Mouse (Mus musculus): ENCODE measurements around the gene Ifitm2. TPM values are rescaled to one million over a fixed set of nuclear protein-coding genes. Genes with fewer than 3 reads are reported as not detected.
A peak's percentile ranks its signal among the peaks of the same experiment; 100 is the strongest.

Gene Ifitm2
- total RNA-seq, 2 experiments from 2014 or later, result 42.2 to 82.6 TPM

DNA sequence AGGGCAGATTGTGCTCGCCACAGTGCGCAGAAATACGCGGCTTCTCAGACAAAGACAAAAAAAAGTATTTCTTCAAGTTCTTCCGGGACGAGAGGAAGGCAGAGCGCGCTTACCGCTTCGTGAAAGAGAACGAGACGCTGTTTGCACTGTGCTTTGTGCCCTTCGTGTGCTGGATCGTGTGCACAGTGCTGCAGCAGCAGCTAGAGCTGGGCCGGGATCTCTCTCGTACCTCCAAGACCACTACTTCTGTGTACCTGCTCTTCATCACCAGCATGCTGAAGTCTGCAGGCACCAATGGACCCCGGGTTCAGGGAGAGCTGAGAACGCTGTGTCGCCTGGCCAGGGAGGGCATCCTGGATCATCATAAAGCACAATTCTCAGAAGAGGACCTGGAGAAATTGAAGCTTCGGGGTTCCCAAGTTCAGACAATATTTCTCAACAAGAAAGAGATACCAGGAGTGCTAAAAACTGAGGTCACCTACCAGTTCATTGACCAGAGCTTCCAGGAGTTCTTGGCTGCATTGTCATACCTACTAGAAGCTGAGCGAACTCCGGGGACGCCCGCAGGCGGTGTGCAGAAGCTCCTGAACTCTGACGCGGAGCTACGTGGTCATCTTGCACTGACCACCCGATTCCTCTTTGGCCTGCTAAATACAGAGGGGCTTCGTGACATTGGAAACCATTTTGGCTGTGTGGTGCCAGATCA, 32.6 kb downstream of the Ifitm2 start:
- DNase-seq, result no peak
- intact Hi-C loops (cut with DNase I), result no loop called here
- TF ChIP-seq CTCF (IDR thresholded peaks at IDR 0.05), result no peak
- H3K4me3 ChIP-seq, result peak overlapping the region; percentile 62
- H3K27ac ChIP-seq, result no peak overlapping the region

DNA sequence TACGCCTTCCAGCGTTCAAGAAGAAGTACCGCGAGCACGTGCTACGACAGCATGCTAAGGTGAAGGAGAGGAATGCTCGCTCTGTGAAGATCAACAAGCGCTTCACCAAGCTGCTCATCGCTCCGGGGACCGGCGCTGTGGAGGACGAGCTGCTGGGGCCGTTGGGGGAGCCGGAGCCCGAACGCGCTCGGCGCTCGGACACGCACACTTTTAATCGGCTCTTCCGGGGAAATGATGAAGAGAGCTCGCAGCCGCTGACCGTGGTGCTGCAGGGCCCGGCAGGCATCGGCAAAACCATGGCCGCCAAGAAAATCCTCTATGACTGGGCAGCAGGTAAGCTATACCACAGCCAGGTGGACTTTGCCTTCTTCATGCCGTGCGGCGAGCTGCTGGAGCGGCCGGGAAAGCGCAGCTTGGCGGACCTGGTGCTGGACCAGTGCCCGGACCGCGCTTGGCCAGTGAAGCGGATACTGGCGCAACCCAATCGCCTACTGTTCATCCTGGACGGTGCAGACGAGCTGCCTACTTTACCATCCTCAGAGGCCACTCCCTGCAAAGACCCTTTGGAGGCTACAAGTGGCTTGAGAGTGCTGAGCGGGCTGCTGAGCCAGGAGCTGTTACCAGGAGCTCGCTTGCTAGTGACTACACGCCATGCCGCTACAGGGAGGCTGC, 33.3 kb downstream of the Ifitm2 start:
- H3K4me3 ChIP-seq, result peak overlapping the region; percentile 62
- no peak for TF ChIP-seq CTCF (IDR thresholded peaks at IDR 0.05)
- DNase-seq, result peak; percentile 81
- H3K27ac ChIP-seq, result no peak overlapping the region
- intact Hi-C loops (cut with DNase I), result no loop called here

GRCm38 (mm10) chr7:140921225-140921975, 34.4 kb downstream of the Ifitm2 start:
- no peak for DNase-seq
- Histone ChIP-seq H3K27ac (no peak overlapping the region), H3K4me3 (no peak overlapping the region)
- intact Hi-C loops (cut with DNase I), result no loop called here
- no peak for TF ChIP-seq CTCF (IDR thresholded peaks at IDR 0.05)

DNA sequence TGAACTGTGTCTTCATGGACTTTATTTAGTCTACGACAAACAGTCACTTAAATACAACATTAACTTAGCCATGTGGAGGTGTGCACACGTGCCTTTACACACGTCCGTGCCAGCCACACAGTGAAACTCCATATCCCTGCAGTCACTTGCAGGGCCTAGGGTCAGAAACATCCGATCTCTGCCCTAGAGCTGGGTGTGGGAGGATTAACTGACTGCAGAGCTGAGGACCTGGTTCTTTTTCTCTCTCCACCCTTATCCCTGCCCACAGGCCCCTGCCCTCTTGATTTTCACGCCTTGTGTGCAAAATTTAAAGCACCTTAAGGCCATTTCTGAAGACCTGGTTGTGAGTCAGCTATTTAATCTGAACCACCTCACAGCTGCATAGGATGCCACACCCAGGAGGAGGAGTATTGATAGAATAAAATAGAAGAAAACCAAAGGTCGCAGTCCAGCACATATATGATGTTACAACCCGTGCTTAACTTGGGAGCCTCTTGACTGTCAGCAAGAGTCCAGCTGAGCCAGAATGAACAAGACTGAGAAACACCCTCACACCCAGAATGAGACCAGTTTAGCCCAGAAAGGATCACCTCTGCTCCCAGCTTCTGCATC, 35.3 kb downstream of the Ifitm2 start, which contains the start of gene Nlrp6:
Gene Nlrp6 (plus strand): TSS at position 485 of the 612 bp plus-strand sequence.
- Histone ChIP-seq H3K27ac (no peak within 1 kb of the TSS), H3K4me3 (no peak within 1 kb of the TSS)
- DNase-seq, result no peak
- intact Hi-C loops (cut with DNase I), result no loop called here
- TF ChIP-seq CTCF (IDR thresholded peaks at IDR 0.05), result no peak

DNA sequence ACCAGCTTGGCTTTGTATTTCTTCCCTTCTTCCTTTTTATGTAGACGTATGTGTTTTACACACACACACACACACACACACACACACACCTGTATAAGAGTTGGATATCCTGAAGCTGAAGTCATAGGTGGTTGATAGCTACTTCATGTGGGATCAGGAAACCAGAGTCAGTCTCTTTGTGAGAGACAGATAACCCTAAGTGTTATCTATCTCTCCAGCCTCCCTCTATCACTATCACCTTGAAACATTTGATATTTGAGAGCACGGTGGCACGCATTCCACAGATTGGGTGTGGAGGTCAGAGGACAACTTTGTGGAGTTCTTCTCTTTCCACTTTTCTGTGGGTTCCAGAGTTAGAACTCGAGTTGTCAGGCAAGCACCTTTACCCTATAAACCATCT, 35.9 kb downstream of the Ifitm2 start:
- no peak overlapping the region for H3K27ac ChIP-seq
- DNase-seq, result no peak
- intact Hi-C loops (cut with DNase I), result no loop called here
- H3K4me3 ChIP-seq, result no peak overlapping the region
- TF ChIP-seq CTCF (IDR thresholded peaks at IDR 0.05), result no peak

DNA sequence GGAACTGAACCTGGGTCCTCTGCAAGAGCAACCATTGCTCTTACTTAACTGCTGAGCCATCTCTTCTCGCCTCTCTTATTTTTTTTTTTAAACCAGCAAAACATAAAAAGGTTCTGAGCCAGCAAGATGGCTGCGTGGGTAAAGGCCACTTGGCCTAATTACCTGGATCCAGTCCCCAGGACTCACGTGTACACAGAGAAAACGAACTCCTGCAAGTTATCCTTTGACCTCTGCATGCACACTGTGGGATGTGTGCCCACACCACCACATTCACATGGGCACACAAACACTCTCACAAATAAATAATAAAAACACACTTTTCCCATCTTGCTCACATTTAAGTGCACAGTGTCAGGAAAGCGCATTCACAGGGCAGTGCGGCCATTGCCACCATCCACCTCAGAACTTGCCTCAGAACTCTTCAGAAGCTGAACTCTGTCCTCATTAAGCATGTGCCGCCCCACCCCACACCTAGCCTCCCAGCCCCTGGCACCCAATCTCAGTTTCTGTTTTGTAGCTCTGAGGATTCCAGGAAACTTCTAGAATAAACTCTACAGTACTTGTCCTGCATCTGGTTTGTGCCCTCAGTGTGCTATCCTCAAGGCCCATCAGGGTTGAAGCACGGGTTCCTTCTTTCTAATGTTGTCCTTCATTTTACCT, 41.6 kb downstream of the Ifitm2 start:
- H3K4me3 ChIP-seq, result no peak overlapping the region
- intact Hi-C loops (cut with DNase I), result no loop called here
- no peak for TF ChIP-seq CTCF (IDR thresholded peaks at IDR 0.05)
- no peak overlapping the region for H3K27ac ChIP-seq
- DNase-seq, result no peak

DNA sequence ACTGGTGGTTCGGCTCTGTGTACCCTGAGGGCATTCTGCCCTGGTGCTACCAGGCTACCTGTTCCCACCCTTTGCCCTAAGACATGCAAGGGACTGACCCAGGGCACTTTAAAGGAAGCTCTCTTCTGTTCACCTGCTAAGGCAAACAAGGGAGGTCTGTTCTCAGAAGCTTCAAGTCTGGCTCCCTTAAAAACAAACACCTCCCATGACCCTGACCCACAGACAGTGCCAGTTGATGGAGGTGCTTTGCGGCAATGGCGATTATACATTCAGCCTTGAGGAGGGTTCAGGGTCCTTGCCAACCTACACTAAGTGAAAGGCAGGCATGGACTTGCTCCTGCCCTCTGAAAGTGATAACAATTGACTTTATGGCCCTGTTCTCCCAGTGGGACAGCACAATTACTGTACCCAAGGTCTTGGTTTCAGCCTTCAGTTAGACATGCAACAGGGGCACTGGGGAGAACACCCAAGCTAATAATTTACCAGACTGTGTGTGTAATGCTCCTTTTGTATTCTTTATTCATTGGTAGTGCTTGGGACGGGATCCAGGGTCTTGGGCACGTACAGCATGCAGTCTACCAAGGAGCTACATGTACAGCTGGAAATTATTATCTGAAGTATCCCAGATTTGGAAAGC, 42.8 kb downstream of the Ifitm2 start:
- intact Hi-C loops (cut with DNase I), result no loop called here
- Histone ChIP-seq H3K27ac (no peak overlapping the region), H3K4me3 (no peak overlapping the region)
- DNase-seq, result no peak
- TF ChIP-seq CTCF (IDR thresholded peaks at IDR 0.05), result no peak

DNA sequence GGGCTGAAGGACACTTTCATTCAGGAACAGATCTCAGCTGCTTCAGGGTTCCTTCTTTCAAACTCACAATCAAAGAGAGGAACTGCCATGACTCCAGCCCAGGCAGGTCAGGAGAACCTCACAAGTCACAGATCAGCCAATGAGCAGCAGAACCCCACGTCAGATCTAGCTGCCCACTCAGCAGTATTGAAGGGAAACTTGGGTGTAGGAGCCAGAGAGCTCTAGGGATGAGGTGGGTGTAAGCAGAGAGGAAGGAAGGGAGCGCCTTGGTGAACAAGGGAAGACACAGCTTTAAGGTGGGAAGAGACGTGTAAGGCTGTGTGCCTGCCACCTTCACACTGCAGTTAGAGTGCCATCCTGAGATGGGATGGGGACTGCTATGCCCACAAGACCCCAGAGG, 43.5 kb downstream of the Ifitm2 start:
- no peak for DNase-seq
- no peak for TF ChIP-seq CTCF (IDR thresholded peaks at IDR 0.05)
- H3K27ac ChIP-seq, result no peak overlapping the region
- intact Hi-C loops (cut with DNase I), result no loop called here
- no peak overlapping the region for H3K4me3 ChIP-seq

- intact Hi-C loops (cut with DNase I), result loop anchor here (1.0 to 5.0 kb wide), 2 partner anchors 99 to 140 kb away; no protein-coding TSS in a partner anchor
- TF ChIP-seq CTCF (IDR thresholded peaks at IDR 0.05), result peak; percentile 89
These were observed 47.1 kb downstream of the Ifitm2 start for GRCm38 (mm10) chr7:140908634-140909107.

GRCm38 (mm10) chr7:140908181-140908580, 47.6 kb downstream of the Ifitm2 start:
- Histone ChIP-seq H3K27ac (no peak overlapping the region; the same call in 1 of the 2 replicates), H3K4me3 (no peak overlapping the region; the same call in 1 of the 2 replicates)
- no peak for TF ChIP-seq CTCF (IDR thresholded peaks at IDR 0.05)
- no peak for DNase-seq
- intact Hi-C loops (cut with DNase I), result loop anchor here (1.0 to 5.0 kb wide), 2 partner anchors 99 to 140 kb away; no protein-coding TSS in a partner anchor

More at GRCm38 (mm10) chr7:140908634-140909107, 47.1 kb downstream of the Ifitm2 start:
- peak; percentile 80 for DNase-seq
- Histone ChIP-seq H3K4me3 (peak overlapping the region; percentile 73), H3K27ac (peak overlapping the region; percentile 63)

- TF ChIP-seq CTCF (IDR thresholded peaks at IDR 0.05), result peak; percentile 37
- DNase-seq, result no peak
- intact Hi-C loops (cut with DNase I), result loop anchor here (1.0 to 5.0 kb wide), 3 partner anchors 51 to 141 kb away; no protein-coding TSS in a partner anchor
- no peak overlapping the region for H3K4me3 ChIP-seq
- H3K27ac ChIP-seq, result no peak overlapping the region
These were observed 48.1 kb downstream of the Ifitm2 start for GRCm38 (mm10) chr7:140907697-140908096.
